Mouse (Mus musculus) kidney, embryonic 14.5 days (tissue): ENCODE measurements around the gene Btnl2. TPM values are rescaled to one million over a fixed set of nuclear protein-coding genes. Genes with fewer than 3 reads are reported as not detected.

Source experiments
- ATAC-seq: fragments of 200-750 bp; cut with Nextera tagmentation; 2 replicates; pipeline ENCODE4 v1.8.0; 2017; ENCODE audit warnings: moderate number of reproducible peaks, mild to moderate bottlenecking, moderate TSS enrichment, moderate library complexity; ENCODE audit not compliant: low FRiP score, low TSS enrichment
- H3K27ac ChIP-seq: fragments of 300-500 bp; sonication (generic); 2 replicates; pipeline ENCODE4 v1.5.1; 2014; ENCODE audit warnings: low read depth, mild to moderate bottlenecking, low read length, moderate library complexity, mixed read lengths
- H3K27me3 ChIP-seq: fragments of 300-500 bp; sonication (generic); 2 replicates; pipeline ENCODE4 v1.6.1; 2014; ENCODE audit warnings: mild to moderate bottlenecking, low read length; ENCODE audit not compliant: control insufficient read depth, insufficient read depth
- H3K36me3 ChIP-seq: fragments of 300-500 bp; sonication (generic); 2 replicates; pipeline ENCODE4 v1.6.1; 2014; ENCODE audit warnings: low read length, mixed read lengths; ENCODE audit not compliant: control insufficient read depth, insufficient read depth
- H3K4me1 ChIP-seq: fragments of 300-500 bp; sonication (generic); 2 replicates; pipeline ENCODE4 v1.6.1; 2014; ENCODE audit warnings: low read length, mixed read lengths; ENCODE audit not compliant: control insufficient read depth, insufficient read depth
- H3K4me2 ChIP-seq: fragments of 300-500 bp; sonication (generic); replicated peaks from 2 replicates; pipeline ENCODE4 v1.6.1; 2014; ENCODE audit warnings: low read depth, mild to moderate bottlenecking, low read length
- H3K4me3 ChIP-seq: fragments of 300-500 bp; sonication (generic); 2 replicates; pipeline ENCODE4 v1.5.1; 2014; ENCODE audit warnings: mild to moderate bottlenecking, low read length
- H3K9ac ChIP-seq: fragments of 300-500 bp; sonication (generic); 2 replicates; pipeline ENCODE4 v1.6.1; 2014; ENCODE audit warnings: low read depth, mild to moderate bottlenecking, low read length, moderate library complexity
- H3K9me3 ChIP-seq: fragments of 300-500 bp; sonication (generic); 2 replicates; pipeline ENCODE4 v1.6.1; 2016; ENCODE audit warnings: low read length; ENCODE audit not compliant: control insufficient read depth
- WGBS: fragments of 180-500 bp; shearing (Covaris S2); extraction: QIAGEN DNeasy Blood & Tissue Kit; methylation state at CpG from one replicate; pipeline ENCODE4 v1.1.7; 2014; 5-methylcytosine and 5-hydroxymethylcytosine counted together
- polyA plus RNA-seq: library from polyadenylated mRNA; unstranded; fragments of >200 nt; fragmentation: Nextera tagmentation; extraction: Ambion mirVana; gene quantifications from 2 replicates; pipeline ENCODE4 v1.2.1, GENCODE M21; 2014

The Btnl2 gene
- polyA plus RNA-seq, 1 experiment from 2014 or later: 0.14 TPM

GRCm38 (mm10) chr17:34399394-34399715, 44.7 kb downstream of the Btnl2 start:
- WGBS: 43% methylated on average over 4 of the region's 4 CpGs
- Histone ChIP-seq H3K4me1 (no peaks in the 10 kb centered on the region), H3K36me3 (no peaks in the 10 kb centered on the region), H3K4me3 (peak overlapping the region; percentile 58; the same call in 1 of the 2 replicates), H3K27ac (no peak overlapping the region), H3K9ac (no peak overlapping the region; the same call in 1 of the 2 replicates), H3K4me2 (peak overlapping the region; percentile 65), H3K27me3 (0 out of 2 replicates have a peak, but pooled peaks cover 3% of the 10 kb centered on the region), H3K9me3 (no peaks in the 10 kb centered on the region)
- no peak for ATAC-seq

GRCm38 (mm10) chr17:34411117-34411516, 56.5 kb downstream of the Btnl2 start:
- no peak for ATAC-seq
- Histone ChIP-seq H3K4me3 (no peak overlapping the region), H3K4me1 (no peaks in the 10 kb centered on the region), H3K27ac (no peak overlapping the region), H3K36me3 (no peaks in the 10 kb centered on the region), H3K9me3 (no peaks in the 10 kb centered on the region), H3K4me2 (no peak overlapping the region), H3K27me3 (peaks cover 4% of the 10 kb centered on the region; the same call in 1 of the 2 replicates), H3K9ac (no peak overlapping the region)
- 23% methylated on average over 6 of the region's 6 CpGs for WGBS

Other genes starting within 250 kb of the Btnl2 start
- 16.1 and 19.3 TPM in 2 replicates for gene H2-DMa, start 235.3 kb upstream of the Btnl2 start, polyA plus RNA-seq
- 153 and 178 TPM in 2 replicates for gene Brd2, start 232.2 kb upstream of the Btnl2 start, polyA plus RNA-seq
- 18.5 and 21.9 TPM in 2 replicates for gene H2-DMb2, start 211.5 kb upstream of the Btnl2 start, polyA plus RNA-seq
- gene H2-DMb1, start 201.8 kb upstream of the Btnl2 start, polyA plus RNA-seq: 4.1 and 4.2 TPM in 2 replicates
- 1.9 and 2.9 TPM in 2 replicates for gene Tap1, start 167.3 kb upstream of the Btnl2 start, polyA plus RNA-seq
- gene Psmb9, start 167.1 kb upstream of the Btnl2 start, polyA plus RNA-seq: 2.1 and 3.4 TPM in 2 replicates
- gene Psmb8, start 157.1 kb upstream of the Btnl2 start, polyA plus RNA-seq: 4.3 and 4.8 TPM in 2 replicates
- 1.2 and 1.8 TPM in 2 replicates for gene Tap2, start 151.3 kb upstream of the Btnl2 start, polyA plus RNA-seq
- not detected in 2 replicates for gene H2-Ob, start 115.9 kb upstream of the Btnl2 start, polyA plus RNA-seq
- 21.7 and 22.9 TPM in 2 replicates for gene H2-Ab1, start 97.1 kb upstream of the Btnl2 start, polyA plus RNA-seq
- 2.7 TPM in 2 replicates for gene H2-Aa, start 67.0 kb upstream of the Btnl2 start, polyA plus RNA-seq
- 5.9 and 7.1 TPM in 2 replicates for gene H2-Eb1, start 49.0 kb upstream of the Btnl2 start, polyA plus RNA-seq
- 0.09 TPM in 1 of 2 replicates, not detected in the other for gene H2-Eb2, start 29.2 kb upstream of the Btnl2 start, polyA plus RNA-seq
- gene Btnl1, start 22.3 kb downstream of the Btnl2 start, polyA plus RNA-seq: not detected in 2 replicates
- 0.74 and 1.9 TPM in 2 replicates for gene BC051142, start 44.0 kb downstream of the Btnl2 start, polyA plus RNA-seq
- not detected in 2 replicates for gene Btnl4, start 122.5 kb downstream of the Btnl2 start, polyA plus RNA-seq
- gene Btnl6, start 162.5 kb downstream of the Btnl2 start, polyA plus RNA-seq: not detected in 2 replicates
- 9.7 and 11.2 TPM in 2 replicates for gene Notch4, start 209.4 kb downstream of the Btnl2 start, polyA plus RNA-seq
- gene Gpsm3, start 235.0 kb downstream of the Btnl2 start, polyA plus RNA-seq: 19.3 and 21.4 TPM in 2 replicates
- 17.8 and 20.9 TPM in 2 replicates for gene Pbx2, start 236.4 kb downstream of the Btnl2 start, polyA plus RNA-seq
- 5.8 and 6.6 TPM in 2 replicates for gene Ager, start 243.0 kb downstream of the Btnl2 start, polyA plus RNA-seq
- 118 and 139 TPM in 2 replicates for gene Rnf5, start 248.9 kb downstream of the Btnl2 start, polyA plus RNA-seq
- gene Agpat1, start 249.4 kb downstream of the Btnl2 start, polyA plus RNA-seq: 61.7 and 75.3 TPM in 2 replicates